Mouse (Mus musculus): ENCODE measurements around the gene Qsox2. TPM values are rescaled to one million over a fixed set of nuclear protein-coding genes. Genes with fewer than 3 reads are reported as not detected.
A peak's percentile ranks its signal among the peaks of the same experiment; 100 is the strongest.

Gene Qsox2
- polyA plus RNA-seq, 1 experiment from 2014 or later: 21.7 TPM

- Histone ChIP-seq H3K27me3 (no peaks in the 10 kb centered on the region), H3K27ac (replicated peaks) (no peak overlapping the region), H3K4me3 (replicated peaks) (no peak overlapping the region), H3K4me1 (0 out of 2 replicates have a peak, but pooled peaks cover 4% of the 10 kb centered on the region), H3K9ac (no peak overlapping the region), H3K9me3 (replicated peaks) (no peaks in the 10 kb centered on the region), H3K4me2 (replicated peaks) (no peak overlapping the region), H3K36me3 (no peaks in the 10 kb centered on the region)
- 50% methylated on average over 4 of the region's 4 CpGs for WGBS
- no peak for ATAC-seq (ENCODE audit: insufficient number of reproducible peaks, low FRiP score, low TSS enrichment, low read depth)
Measured at GRCm38 (mm10) chr2:26254816-26255215, 17.5 kb upstream of the Qsox2 start.

GRCm38 (mm10) chr2:26252514-26253206, 15.3 kb upstream of the Qsox2 start:
- Histone ChIP-seq H3K4me3 (replicated peaks) (no peak overlapping the region), H3K36me3 (no peaks in the 10 kb centered on the region), H3K4me1 (0 out of 2 replicates have a peak, but pooled peaks cover 4% of the 10 kb centered on the region), H3K27me3 (no peaks in the 10 kb centered on the region), H3K27ac (replicated peaks) (peak overlapping the region; percentile 58), H3K4me2 (replicated peaks) (no peak overlapping the region), H3K9ac (no peak overlapping the region), H3K9me3 (replicated peaks) (no peaks in the 10 kb centered on the region)
- ATAC-seq (ENCODE audit: insufficient number of reproducible peaks, low FRiP score, low TSS enrichment, low read depth): peak; percentile 63; the same call in 1 of the 2 replicates
- 44% methylated on average over 8 of the region's 8 CpGs for WGBS

GRCm38 (mm10) chr2:26247531-26247930, 10.2 kb upstream of the Qsox2 start:
- Histone ChIP-seq H3K27ac (replicated peaks) (no peak overlapping the region), H3K4me1 (0 out of 2 replicates have a peak, but pooled peaks cover under 1% of the 10 kb centered on the region), H3K4me3 (replicated peaks) (no peak overlapping the region), H3K36me3 (no peaks in the 10 kb centered on the region), H3K27me3 (no peaks in the 10 kb centered on the region), H3K4me2 (replicated peaks) (no peak overlapping the region), H3K9ac (no peak overlapping the region), H3K9me3 (replicated peaks) (no peaks in the 10 kb centered on the region)
- no peak for ATAC-seq (ENCODE audit: insufficient number of reproducible peaks, low FRiP score, low TSS enrichment, low read depth)
- WGBS: 51% methylated on average over 3 of the region's 3 CpGs

GRCm38 (mm10) chr2:26240841-26241240, 3.5 kb upstream of the Qsox2 start:
- Histone ChIP-seq H3K4me3 (replicated peaks) (no peak overlapping the region), H3K27me3 (no peaks in the 10 kb centered on the region), H3K4me1 (peaks cover 16% of the 10 kb centered on the region), H3K9ac (no peak overlapping the region), H3K27ac (replicated peaks) (no peak overlapping the region), H3K4me2 (replicated peaks) (no peak overlapping the region), H3K36me3 (no peaks in the 10 kb centered on the region), H3K9me3 (replicated peaks) (no peaks in the 10 kb centered on the region)
- ATAC-seq (ENCODE audit: insufficient number of reproducible peaks, low FRiP score, low TSS enrichment, low read depth): no peak
- 40% methylated on average over 3 of the region's 3 CpGs for WGBS

- H3K9me3 ChIP-seq (replicated peaks): no peaks in the 10 kb centered on the region
- ATAC-seq (ENCODE audit: insufficient number of reproducible peaks, low FRiP score, low TSS enrichment, low read depth): no peak
- H3K4me2 ChIP-seq (replicated peaks): no peak overlapping the region
- H3K36me3 ChIP-seq: no peaks in the 10 kb centered on the region
- H3K27me3 ChIP-seq: no peaks in the 10 kb centered on the region
- peaks cover 20% of the 10 kb centered on the region for H3K4me1 ChIP-seq
- no peak overlapping the region for H3K9ac ChIP-seq
- 39% methylated on average over 9 of the region's 9 CpGs for WGBS
- H3K27ac ChIP-seq (replicated peaks): no peak overlapping the region
- no peak overlapping the region for H3K4me3 ChIP-seq (replicated peaks)
Measured at GRCm38 (mm10) chr2:26240330-26240729, 3.0 kb upstream of the Qsox2 start.

- Histone ChIP-seq H3K27ac (replicated peaks) (peak overlapping the region; percentile 67), H3K9me3 (replicated peaks) (no peaks in the 10 kb centered on the region), H3K4me1 (peaks cover 24% of the 10 kb centered on the region), H3K4me3 (replicated peaks) (peak overlapping the region; percentile 81), H3K9ac (peak overlapping the region; percentile 71), H3K4me2 (replicated peaks) (peak overlapping the region; percentile 78), H3K27me3 (no peaks in the 10 kb centered on the region), H3K36me3 (no peaks in the 10 kb centered on the region)
- peak; percentile 39 for ATAC-seq (ENCODE audit: insufficient number of reproducible peaks, low FRiP score, low TSS enrichment, low read depth)
- WGBS: under 1% methylated on average over 50 of the region's 51 CpGs
Measured at GRCm38 (mm10) chr2:26236681-26237289, 540 bp downstream of the Qsox2 start.

GRCm38 (mm10) chr2:26234771-26235170, 2.6 kb downstream of the Qsox2 start:
- peaks cover 16% of the 10 kb centered on the region for H3K4me1 ChIP-seq
- H3K27ac ChIP-seq (replicated peaks): no peak overlapping the region

GRCm38 (mm10) chr2:26234253-26234652, 3.1 kb downstream of the Qsox2 start:
- Histone ChIP-seq H3K9me3 (replicated peaks) (no peaks in the 10 kb centered on the region), H3K27me3 (no peaks in the 10 kb centered on the region), H3K36me3 (no peaks in the 10 kb centered on the region), H3K4me3 (replicated peaks) (no peak overlapping the region), H3K9ac (no peak overlapping the region), H3K27ac (replicated peaks) (no peak overlapping the region), H3K4me1 (peaks cover 16% of the 10 kb centered on the region), H3K4me2 (replicated peaks) (no peak overlapping the region)
- WGBS: 84% methylated on average over 5 of the region's 5 CpGs
- no peak for ATAC-seq (ENCODE audit: insufficient number of reproducible peaks, low FRiP score, low TSS enrichment, low read depth)

More at GRCm38 (mm10) chr2:26234771-26235170, 2.6 kb downstream of the Qsox2 start:
- no peaks in the 10 kb centered on the region for H3K9me3 ChIP-seq (replicated peaks)
- ATAC-seq (ENCODE audit: insufficient number of reproducible peaks, low FRiP score, low TSS enrichment, low read depth): no peak
- no peak overlapping the region for H3K9ac ChIP-seq
- no peak overlapping the region for H3K4me2 ChIP-seq (replicated peaks)
- H3K27me3 ChIP-seq: no peaks in the 10 kb centered on the region
- H3K36me3 ChIP-seq: no peaks in the 10 kb centered on the region
- WGBS: 84% methylated on average over 2 of the region's 2 CpGs
- H3K4me3 ChIP-seq (replicated peaks): no peak overlapping the region

GRCm38 (mm10) chr2:26231366-26231765, 6.0 kb downstream of the Qsox2 start:
- WGBS: 78% methylated on average over 3 of the region's 3 CpGs
- Histone ChIP-seq H3K27me3 (no peaks in the 10 kb centered on the region), H3K27ac (replicated peaks) (no peak overlapping the region), H3K4me1 (peaks cover 13% of the 10 kb centered on the region), H3K36me3 (no peaks in the 10 kb centered on the region), H3K9me3 (replicated peaks) (no peaks in the 10 kb centered on the region), H3K9ac (no peak overlapping the region), H3K4me2 (replicated peaks) (no peak overlapping the region), H3K4me3 (replicated peaks) (no peak overlapping the region)
- ATAC-seq (ENCODE audit: insufficient number of reproducible peaks, low FRiP score, low TSS enrichment, low read depth): no peak

- Histone ChIP-seq H3K9me3 (replicated peaks) (no peaks in the 10 kb centered on the region), H3K4me1 (peaks cover 3% of the 10 kb centered on the region; the same call in 1 of the 2 replicates), H3K9ac (no peak overlapping the region), H3K36me3 (peaks cover 6% of the 10 kb centered on the region), H3K4me3 (replicated peaks) (no peak overlapping the region), H3K27me3 (no peaks in the 10 kb centered on the region), H3K27ac (replicated peaks) (0 out of 2 replicates have a peak overlapping the region, but pooled peaks have one; percentile 1), H3K4me2 (replicated peaks) (no peak overlapping the region)
- no peak for ATAC-seq (ENCODE audit: insufficient number of reproducible peaks, low FRiP score, low TSS enrichment, low read depth)
- 39% methylated on average over 4 of the region's 4 CpGs for WGBS
Measured at GRCm38 (mm10) chr2:26230253-26230652, 7.1 kb downstream of the Qsox2 start.

- no peaks in the 10 kb centered on the region for H3K9me3 ChIP-seq (replicated peaks)
- no peak overlapping the region for H3K27ac ChIP-seq (replicated peaks)
- H3K4me2 ChIP-seq (replicated peaks): no peak overlapping the region
- peaks cover 23% of the 10 kb centered on the region for H3K36me3 ChIP-seq
- 57% methylated on average over 1 of the region's 1 CpGs for WGBS
- no peak overlapping the region for H3K4me3 ChIP-seq (replicated peaks)
- H3K4me1 ChIP-seq: no peaks in the 10 kb centered on the region
- H3K9ac ChIP-seq: no peak overlapping the region
- peak; percentile 29; the same call in 1 of the 2 replicates for ATAC-seq (ENCODE audit: insufficient number of reproducible peaks, low FRiP score, low TSS enrichment, low read depth)
- H3K27me3 ChIP-seq: no peaks in the 10 kb centered on the region
Measured at GRCm38 (mm10) chr2:26227788-26228187, 9.5 kb downstream of the Qsox2 start.
